Mouse (Mus musculus): ENCODE data around the gene Cbx7. TPM values are rescaled to one million over a fixed set of nuclear protein-coding genes. Genes with fewer than 3 reads are reported as not detected.

Gene Cbx7
- polyA plus RNA-seq, 1 experiment from 2014 or later, result 3.3 TPM

- Histone ChIP-seq H3K9me3 (no peaks in the 10 kb centered on the region), H3K36me3 (no peaks in the 10 kb centered on the region), H3K4me3 (no peak overlapping the region), H3K4me1 (replicated peaks) (peaks cover 17% of the 10 kb centered on the region), H3K9ac (no peak overlapping the region), H3K27me3 (no peaks in the 10 kb centered on the region), H3K4me2 (no peak overlapping the region), H3K27ac (replicated peaks) (peak overlapping the region; percentile 30; the same call in 1 of the 2 replicates)
- no peak for ATAC-seq (ENCODE audit: low read depth)
- WGBS, result 55% methylated on average over 13 of the region's 13 CpGs
Observed at GRCm38 (mm10) chr15:79879319-79879718, 91.6 kb downstream of the Cbx7 start.

- no peak for ATAC-seq (ENCODE audit: low read depth)
- H3K4me1 ChIP-seq (replicated peaks), result peaks cover 17% of the 10 kb centered on the region
- H3K27ac ChIP-seq (replicated peaks), result peak overlapping the region; percentile 30; the same call in 1 of the 2 replicates
- H3K4me2 ChIP-seq, result no peak overlapping the region
- no peaks in the 10 kb centered on the region for H3K36me3 ChIP-seq
- H3K9me3 ChIP-seq, result no peaks in the 10 kb centered on the region
- H3K9ac ChIP-seq, result no peak overlapping the region
- no peaks in the 10 kb centered on the region for H3K27me3 ChIP-seq
- WGBS, result 69% methylated on average over 6 of the region's 6 CpGs
- no peak overlapping the region for H3K4me3 ChIP-seq
Observed at GRCm38 (mm10) chr15:79878725-79879136, 92.2 kb downstream of the Cbx7 start.

GRCm38 (mm10) chr15:79875261-79875995 lies 95.5 kb downstream of the Cbx7 start:
- no peak for ATAC-seq (ENCODE audit: low read depth)
- no peaks in the 10 kb centered on the region for H3K9me3 ChIP-seq
- no peak overlapping the region for H3K27ac ChIP-seq (replicated peaks)
- H3K36me3 ChIP-seq, result no peaks in the 10 kb centered on the region
- no peak overlapping the region for H3K4me2 ChIP-seq
- 88% methylated on average over 18 of the region's 18 CpGs for WGBS
- peaks cover 9% of the 10 kb centered on the region; the same call in 1 of the 2 replicates for H3K4me1 ChIP-seq (replicated peaks)
- no peak overlapping the region for H3K9ac ChIP-seq
- H3K27me3 ChIP-seq, result no peaks in the 10 kb centered on the region
- no peak overlapping the region for H3K4me3 ChIP-seq

- 0 out of 2 replicates have a peak, but pooled peaks cover 3% of the 10 kb centered on the region for H3K4me1 ChIP-seq (replicated peaks)
- no peaks in the 10 kb centered on the region for H3K27me3 ChIP-seq
- 76% methylated on average over 2 of the region's 2 CpGs for WGBS
- H3K9ac ChIP-seq, result no peak overlapping the region
- no peaks in the 10 kb centered on the region for H3K36me3 ChIP-seq
- no peak overlapping the region for H3K27ac ChIP-seq (replicated peaks)
- H3K9me3 ChIP-seq, result no peaks in the 10 kb centered on the region
- no peak overlapping the region for H3K4me3 ChIP-seq
- no peak for ATAC-seq (ENCODE audit: low read depth)
- H3K4me2 ChIP-seq, result no peak overlapping the region
Observed at GRCm38 (mm10) chr15:79873995-79874394, 96.9 kb downstream of the Cbx7 start.

- no peak overlapping the region for H3K9ac ChIP-seq
- no peak overlapping the region for H3K4me2 ChIP-seq
- no peaks in the 10 kb centered on the region for H3K4me1 ChIP-seq (replicated peaks)
- no peak overlapping the region for H3K27ac ChIP-seq (replicated peaks)
- no peaks in the 10 kb centered on the region for H3K36me3 ChIP-seq
- 95% methylated on average over 8 of the region's 8 CpGs for WGBS
- no peak overlapping the region for H3K4me3 ChIP-seq
- ATAC-seq (ENCODE audit: low read depth), result no peak
- no peaks in the 10 kb centered on the region for H3K27me3 ChIP-seq
- no peaks in the 10 kb centered on the region for H3K9me3 ChIP-seq
Observed at GRCm38 (mm10) chr15:79873545-79873944, 97.4 kb downstream of the Cbx7 start.

- no peak overlapping the region for H3K27ac ChIP-seq (replicated peaks)
- H3K4me3 ChIP-seq, result no peak overlapping the region
- H3K4me1 ChIP-seq (replicated peaks), result no peaks in the 10 kb centered on the region
- ATAC-seq (ENCODE audit: low read depth), result no peak
- WGBS, result 85% methylated on average over 3 of the region's 3 CpGs
- no peak overlapping the region for H3K4me2 ChIP-seq
- no peaks in the 10 kb centered on the region for H3K27me3 ChIP-seq
- H3K9me3 ChIP-seq, result no peaks in the 10 kb centered on the region
- H3K36me3 ChIP-seq, result no peaks in the 10 kb centered on the region
- H3K9ac ChIP-seq, result no peak overlapping the region
Observed at GRCm38 (mm10) chr15:79867260-79868002, 103.5 kb downstream of the Cbx7 start.

Small RNAs within 50 kb of the gene (microRNA-seq; reads per million reads assigned to microRNA genes)
- 0.89 reads per million for gene Mir7213

Other genes with a start within 250 kb of the Cbx7 start
- gene Sun2, start 228.6 kb downstream of the Cbx7 start, polyA plus RNA-seq (2015; fragmentation: Nextera tagmentation; extraction: Ambion mirVana), result 6.9 and 11.1 TPM in 2 replicates
- 69.7 and 72.1 TPM in 2 replicates for gene Dnal4, start 193.3 kb downstream of the Cbx7 start, polyA plus RNA-seq (2015; fragmentation: Nextera tagmentation; extraction: Ambion mirVana)
- 19.9 and 22.1 TPM in 2 replicates for gene Nptxr, start 166.4 kb downstream of the Cbx7 start, polyA plus RNA-seq (2015; fragmentation: Nextera tagmentation; extraction: Ambion mirVana)
- gene Npcd, start 136.9 kb downstream of the Cbx7 start, polyA plus RNA-seq (2015; fragmentation: Nextera tagmentation; extraction: Ambion mirVana), result 0.90 TPM in 1 of 2 replicates, not detected in the other
- gene Cbx6, start 136.4 kb downstream of the Cbx7 start, polyA plus RNA-seq (2015; fragmentation: Nextera tagmentation; extraction: Ambion mirVana), result 39.8 and 42.0 TPM in 2 replicates
- gene Apobec3, start 79.5 kb downstream of the Cbx7 start, polyA plus RNA-seq (2015; fragmentation: Nextera tagmentation; extraction: Ambion mirVana), result 4.6 and 5.2 TPM in 2 replicates
- gene Pdgfb, start 43.9 kb upstream of the Cbx7 start, polyA plus RNA-seq (2015; fragmentation: Nextera tagmentation; extraction: Ambion mirVana), result 3.3 TPM in 2 replicates
- gene Syngr1, start 120.2 kb upstream of the Cbx7 start, polyA plus RNA-seq (2015; fragmentation: Nextera tagmentation; extraction: Ambion mirVana), result 27.2 and 36.0 TPM in 2 replicates
- 597 and 620 TPM in 2 replicates for gene Rpl3, start 120.7 kb upstream of the Cbx7 start, polyA plus RNA-seq (2015; fragmentation: Nextera tagmentation; extraction: Ambion mirVana)
- 35.9 and 38.9 TPM in 2 replicates for gene Tab1, start 162.0 kb upstream of the Cbx7 start, polyA plus RNA-seq (2015; fragmentation: Nextera tagmentation; extraction: Ambion mirVana)
- gene Mgat3, start 202.6 kb upstream of the Cbx7 start, polyA plus RNA-seq (2015; fragmentation: Nextera tagmentation; extraction: Ambion mirVana), result 13.3 and 14.6 TPM in 2 replicates